Mouse (Mus musculus) fat pad, adult 2 months (tissue): ENCODE data around the gene Plppr4.

ENCODE experiments used
- DNase-seq: peaks from one replicate; pipeline ENCODE4 v3.0.0-alpha.2; 2011; ENCODE audit warnings: low read depth, low spot score; ENCODE audit errors: extremely low read depth

Plppr4 gene

DNA sequence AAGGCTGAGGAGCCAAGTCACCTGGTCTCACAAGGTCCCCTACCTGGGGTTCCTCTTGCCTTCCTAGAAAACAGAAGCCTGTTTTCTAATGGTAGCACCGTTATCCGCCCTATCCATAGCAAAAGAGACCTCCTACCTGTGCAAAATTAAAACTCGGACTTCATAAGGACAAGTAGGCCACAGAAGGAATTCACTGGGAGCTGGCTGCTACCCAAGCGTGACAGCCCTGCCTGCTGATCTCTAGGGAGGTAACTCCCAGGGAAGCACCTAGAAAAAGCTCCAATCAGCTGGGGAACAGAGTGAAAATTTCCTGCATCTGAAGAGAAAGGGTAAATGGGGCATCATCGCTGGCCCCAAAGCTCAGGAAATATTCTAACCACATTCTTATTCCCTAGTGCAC, at the start of gene Plppr4:
Gene Plppr4 (minus strand): TSS at position 349 of the 400 bp plus-strand sequence.
- DNase-seq, result no peak

DNA sequence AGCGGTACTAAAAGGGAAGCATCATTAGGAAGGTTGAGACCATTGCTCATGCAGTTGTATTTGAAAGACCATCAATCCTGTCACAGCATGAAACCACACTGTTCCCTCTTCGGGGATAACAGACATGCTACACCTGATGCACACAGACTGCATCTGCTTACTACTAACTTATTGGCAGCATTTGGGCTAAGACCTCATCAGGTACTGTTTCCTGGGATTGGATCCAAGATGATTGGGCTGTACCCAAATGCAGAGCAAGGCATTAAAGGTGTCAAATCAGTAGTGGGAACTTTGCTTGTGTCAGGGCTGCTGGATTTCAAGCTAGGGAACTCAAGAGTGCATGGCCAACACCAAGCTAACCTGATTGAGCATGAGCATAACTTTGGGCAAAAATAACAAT, 45.1 kb upstream of the Plppr4 start:
- DNase-seq, result no peak

DNA sequence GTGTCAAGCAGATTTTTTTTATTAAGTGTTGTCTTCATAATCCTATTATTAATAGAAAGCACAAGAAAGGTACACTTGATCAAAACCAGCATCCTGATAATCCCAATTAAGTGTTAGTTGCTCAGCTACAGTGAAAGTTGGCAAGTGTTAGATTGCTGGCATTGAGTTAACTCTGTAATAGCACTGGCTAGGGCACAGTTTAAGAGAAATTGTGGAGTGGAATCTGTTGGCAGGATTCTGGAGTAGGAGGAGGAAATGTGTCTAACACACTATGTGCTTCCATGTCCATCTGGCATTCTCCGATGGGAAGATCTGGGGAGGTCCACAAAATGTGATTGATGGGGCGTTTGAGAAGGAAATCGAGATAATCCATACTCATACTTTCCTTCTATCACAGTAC, 43.1 kb upstream of the Plppr4 start:
- DNase-seq, result no peak

DNA sequence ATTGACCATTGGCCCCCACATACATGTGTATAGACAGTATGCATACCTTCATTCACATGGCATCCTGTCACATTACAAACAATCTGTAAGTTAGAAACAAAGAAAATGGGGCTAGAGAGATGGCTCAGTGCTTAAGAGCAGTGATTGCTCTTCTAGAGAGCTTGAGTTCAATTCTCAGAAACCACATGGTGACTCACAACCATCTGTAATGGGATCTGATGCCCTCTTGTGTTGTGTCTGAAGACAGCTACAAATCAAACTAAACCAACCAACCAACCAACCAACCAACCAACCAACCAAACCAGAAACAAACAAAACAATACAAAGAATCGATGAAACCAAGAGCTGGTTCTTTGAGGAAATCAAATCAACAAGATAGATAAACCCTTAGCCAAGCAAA, 5.4 kb upstream of the Plppr4 start:
- DNase-seq, result no peak

DNA sequence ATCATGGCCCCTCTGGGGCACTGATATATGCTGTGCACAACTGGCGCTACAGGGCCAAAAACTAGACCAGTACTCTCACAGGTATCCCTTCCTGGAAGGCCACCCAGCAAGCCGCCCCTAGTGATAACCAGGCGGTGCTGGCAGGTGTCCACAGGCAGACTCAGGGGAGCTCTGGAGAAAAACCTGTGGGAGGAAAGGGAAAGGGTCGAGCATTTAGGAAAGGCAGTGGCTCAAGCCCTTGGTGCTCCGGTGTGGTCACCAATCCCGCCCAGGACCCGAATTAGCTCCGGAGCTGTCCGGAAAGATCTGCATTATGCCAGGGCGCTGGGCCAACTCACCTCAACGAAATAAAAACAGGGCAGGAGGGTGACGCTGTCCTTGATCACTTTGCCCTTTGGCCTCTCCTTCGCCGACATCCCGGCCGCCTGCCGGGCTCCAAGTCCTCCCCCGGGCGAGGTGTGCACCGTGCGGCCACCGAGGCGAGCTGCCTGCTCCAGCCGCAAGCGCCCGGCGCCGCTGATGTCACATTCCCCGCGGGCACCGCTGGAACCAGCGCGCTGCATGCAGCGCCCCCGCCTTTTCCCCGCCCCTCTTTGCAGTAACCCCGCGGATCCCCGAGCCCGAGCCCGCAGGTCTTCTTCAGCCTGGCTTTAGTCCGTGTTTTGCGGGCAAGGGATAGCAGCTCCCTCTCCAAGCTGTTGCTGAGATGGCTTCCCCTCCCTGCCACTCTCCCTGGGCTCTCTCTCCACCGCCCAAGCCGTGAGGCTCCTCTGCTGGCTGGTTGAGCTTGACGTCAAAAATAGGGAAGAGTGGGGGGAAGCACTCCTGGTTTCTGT, 772 bp downstream of the Plppr4 start:
- DNase-seq, result no peak

DNA sequence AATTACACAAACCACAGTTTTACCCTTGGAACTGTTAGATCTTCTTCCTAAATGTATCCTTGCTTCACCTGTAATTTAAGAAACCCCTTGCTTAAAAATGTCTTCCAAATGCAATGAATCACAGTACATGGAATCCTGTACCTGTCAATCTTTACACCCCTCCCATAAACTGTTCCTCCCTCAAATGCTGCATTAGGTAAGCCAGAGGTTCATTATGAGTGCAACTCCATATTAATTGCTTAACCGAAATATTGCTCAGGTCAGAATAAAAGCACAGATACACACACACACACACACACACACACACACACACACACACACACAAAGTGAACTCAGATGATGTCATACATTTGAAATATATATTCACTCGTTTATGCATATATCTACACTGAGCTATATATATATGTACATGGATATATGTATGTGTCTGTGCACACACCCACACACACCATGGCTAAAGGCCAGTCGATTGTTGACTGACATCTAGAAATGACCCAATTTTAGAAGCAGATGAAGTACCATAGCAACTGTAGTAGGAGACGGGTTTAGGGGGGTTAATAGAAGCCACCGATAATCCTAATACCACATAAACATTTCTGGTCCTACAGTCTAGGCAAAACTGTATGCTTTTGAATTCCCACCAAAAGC, 1.6 kb downstream of the Plppr4 start:
- no peak for DNase-seq

DNA sequence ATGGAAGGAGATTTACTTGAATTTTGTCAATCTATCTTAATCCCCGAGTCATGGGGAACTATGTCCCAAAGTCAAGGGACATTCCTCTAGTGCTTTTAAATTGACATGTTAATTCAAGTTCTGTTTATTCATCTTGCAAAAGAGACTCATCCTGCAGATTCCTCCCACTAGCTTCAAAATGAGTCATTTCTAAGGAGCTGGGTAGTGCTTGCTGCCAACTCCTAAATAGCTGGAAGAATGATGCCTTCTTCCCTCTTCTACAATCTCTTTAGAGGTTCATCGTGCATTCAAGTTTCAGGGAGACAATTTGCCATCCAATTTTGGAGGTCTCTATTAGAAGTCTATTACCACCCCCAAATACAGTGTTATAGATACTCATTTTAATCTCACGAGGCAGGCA, 3.3 kb downstream of the Plppr4 start:
- no peak for DNase-seq

DNA sequence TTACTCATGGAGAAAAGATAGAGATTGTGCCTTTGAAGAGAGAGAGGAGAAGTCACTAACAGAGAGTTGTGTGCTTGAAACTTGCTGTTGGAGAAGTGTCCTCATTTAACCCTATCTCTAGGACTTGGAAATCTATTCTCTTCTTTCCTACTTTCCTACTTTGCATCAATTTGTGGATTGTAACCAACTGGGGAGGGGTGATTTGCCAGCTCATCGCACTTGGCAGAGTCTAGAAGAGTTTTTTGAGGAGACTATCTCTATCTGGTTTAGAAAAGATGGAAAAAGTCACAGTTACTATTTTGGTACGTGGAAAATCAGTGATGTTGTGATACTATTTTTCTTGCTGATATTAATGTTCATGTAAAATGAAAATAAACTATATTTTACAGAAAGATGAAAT, 6.7 kb downstream of the Plppr4 start:
- DNase-seq, result no peak

DNA sequence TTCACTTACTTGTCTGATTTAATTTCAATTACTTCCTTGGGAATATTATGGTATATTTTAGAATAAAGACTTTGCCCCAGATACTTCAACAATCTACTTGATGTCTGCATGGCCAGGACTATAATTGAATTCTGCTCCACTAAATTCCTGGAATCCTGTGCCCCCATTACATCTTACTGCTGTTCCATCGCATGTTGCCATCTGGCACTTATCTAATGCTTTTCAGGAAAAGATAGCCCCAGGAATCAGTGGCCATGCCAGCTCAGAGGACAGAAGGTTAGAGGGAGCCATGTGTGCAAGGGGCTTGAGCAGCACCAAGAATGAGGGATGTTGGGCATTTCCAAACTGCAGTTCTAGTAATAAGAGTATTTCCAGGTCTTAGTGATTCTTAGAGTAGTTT, 14.3 kb downstream of the Plppr4 start:
- DNase-seq, result no peak

DNA sequence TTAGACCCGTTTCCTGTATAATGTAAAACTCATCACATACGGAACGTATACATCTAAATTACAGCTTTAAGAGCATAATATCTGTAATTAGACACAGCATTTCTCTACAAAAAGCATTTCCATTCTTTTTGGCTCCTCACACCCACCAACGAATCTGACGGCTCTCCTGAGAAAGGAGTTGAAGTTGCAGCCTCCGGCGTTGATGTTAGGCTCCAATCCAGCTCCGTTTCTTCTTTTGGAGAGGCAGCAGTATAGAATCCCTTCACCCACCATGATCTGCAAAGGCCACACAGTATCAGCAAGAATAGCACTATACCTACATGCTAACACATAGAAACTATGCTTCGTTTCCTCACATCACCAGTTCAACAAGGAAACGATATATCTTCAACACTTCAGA, 29.2 kb downstream of the Plppr4 start:
- DNase-seq, result no peak

DNA sequence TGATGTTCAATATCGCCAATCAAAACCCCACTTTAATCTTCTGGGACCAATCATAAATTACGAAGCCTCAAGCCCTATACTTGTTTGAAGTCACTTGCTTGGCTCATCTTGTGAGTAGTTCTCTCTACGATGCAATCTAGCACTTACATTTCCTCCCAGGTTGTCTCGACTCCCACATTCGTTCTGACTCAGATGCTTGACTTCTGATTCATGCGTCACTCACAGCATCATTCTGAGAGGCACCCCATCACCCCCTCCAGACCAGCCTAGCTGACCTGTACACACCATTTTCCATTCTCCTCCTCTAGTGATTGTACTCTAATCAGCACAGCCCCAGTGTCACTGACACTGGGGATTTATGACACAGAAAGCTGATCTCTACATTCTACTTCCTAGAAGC, 31.2 kb downstream of the Plppr4 start:
- DNase-seq, result no peak

DNA sequence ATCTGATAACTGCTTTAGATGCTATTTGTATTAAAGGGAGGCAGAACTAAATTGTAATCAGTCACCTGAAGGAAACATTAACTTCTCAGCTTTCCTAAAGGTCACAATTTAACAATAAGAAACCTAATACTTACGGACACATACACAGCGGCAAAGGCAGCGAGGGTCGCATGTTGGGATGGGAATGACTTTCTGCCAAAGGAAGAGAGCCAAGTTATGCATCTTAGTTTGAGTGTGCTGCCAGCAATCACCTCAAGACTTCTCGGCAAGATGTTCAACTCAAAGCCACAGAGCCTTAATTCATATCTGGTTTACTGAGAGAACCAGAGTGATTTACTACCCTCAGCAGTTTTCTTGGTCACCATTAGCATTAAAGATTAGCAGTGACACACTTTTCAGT, 34.1 kb downstream of the Plppr4 start:
- no peak for DNase-seq

DNA sequence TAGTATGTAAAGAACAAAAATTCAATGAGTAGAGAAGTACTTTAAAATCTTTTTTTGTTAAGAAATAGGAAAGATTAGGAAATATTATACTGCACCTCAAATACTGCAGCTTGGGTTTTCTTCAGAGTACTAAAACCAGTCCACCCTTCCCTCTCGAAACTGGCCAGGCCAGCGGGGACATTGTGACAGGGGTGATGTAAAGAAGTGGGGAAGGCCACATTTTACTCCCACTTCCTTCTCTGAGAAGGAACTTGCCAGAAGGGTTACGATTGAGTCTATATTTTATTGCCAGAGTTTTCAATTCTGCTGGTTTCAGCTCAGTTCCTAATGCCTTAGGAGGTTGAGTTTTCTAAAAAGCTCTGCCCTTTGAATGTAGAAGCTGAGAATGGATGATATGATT, 41.0 kb downstream of the Plppr4 start:
- DNase-seq, result no peak

DNA sequence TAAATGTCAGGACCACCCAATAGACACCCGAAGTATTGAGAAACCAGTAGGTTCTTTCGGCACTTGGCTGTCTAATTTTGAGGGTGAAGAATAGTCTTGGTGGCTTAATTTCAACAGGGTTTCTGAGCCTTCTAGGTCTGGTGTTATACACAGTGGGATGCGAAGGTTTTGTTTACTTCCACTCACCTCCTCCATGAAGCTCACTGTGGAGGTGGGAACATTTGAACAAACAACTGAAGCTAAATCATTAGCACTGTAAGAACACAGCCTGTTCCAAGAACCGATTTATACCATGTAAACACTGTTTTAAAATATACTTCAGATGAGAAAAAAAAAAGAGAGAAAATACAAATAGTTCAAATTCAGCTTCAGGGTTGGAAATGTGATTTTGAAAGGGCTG, 47.3 kb downstream of the Plppr4 start:
- no peak for DNase-seq

DNA sequence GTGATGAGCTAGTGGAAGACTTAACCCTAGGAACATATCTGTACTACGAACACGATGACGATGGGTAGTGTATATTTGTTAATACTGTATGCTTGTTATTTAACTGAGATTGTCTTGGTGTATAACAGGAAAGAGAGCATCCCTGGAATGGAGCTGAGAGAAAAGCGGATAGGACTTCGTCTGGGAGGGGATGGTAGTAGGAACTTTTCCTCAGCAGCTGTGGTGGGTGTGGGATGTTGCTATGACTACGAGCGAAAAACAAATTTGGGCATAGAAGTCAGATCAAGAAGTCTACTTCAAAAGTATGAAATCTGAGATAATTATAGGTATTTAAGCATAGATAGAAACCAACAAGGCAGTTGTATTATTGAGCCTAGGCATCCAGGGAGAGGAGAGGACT, 48.6 kb downstream of the Plppr4 start:
- no peak for DNase-seq

DNA sequence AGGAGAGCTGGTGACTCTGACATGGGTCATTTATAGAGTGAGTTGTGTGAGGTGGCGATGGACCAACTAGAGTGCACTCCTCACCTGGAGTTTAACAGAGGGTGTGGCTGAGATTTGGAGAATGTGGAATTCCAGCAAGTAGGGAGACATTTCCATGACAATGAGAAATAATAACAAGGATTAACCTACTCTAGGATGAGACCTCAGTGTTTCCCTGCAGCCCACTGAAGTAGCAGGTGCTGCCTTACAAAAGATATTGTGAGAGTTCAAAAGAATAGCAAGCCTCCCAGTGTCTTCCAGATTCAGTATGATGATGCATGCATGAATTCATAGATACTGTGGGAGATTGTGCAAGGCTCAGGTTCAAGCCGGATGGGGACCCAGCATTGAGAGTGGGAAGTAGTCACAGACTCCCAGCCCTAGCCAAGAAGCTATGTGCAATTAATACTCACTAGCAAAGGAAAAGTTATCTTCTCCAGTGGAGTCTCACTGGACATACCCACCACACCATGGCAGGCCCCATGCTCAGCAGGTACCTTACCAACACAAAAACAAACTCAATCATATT, 49.8 kb downstream of the Plppr4 start:
- DNase-seq, result no peak

DNA sequence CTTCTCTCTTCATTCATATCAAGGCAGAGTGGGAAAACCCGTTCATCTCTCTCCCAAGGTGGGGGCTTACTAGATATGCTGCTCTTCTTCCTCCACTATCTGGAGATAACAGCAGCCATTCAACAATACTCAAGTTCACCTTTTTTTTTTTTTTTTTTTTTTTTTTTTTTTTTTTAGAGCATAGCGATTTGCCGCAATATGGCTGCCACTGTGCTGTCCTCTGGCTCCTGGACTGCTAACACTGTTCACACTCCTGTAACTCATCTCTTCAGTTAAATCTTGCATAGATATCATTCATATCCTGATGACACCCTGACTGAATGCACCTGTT, 51.1 kb downstream of the Plppr4 start:
- DNase-seq, result no peak

DNA sequence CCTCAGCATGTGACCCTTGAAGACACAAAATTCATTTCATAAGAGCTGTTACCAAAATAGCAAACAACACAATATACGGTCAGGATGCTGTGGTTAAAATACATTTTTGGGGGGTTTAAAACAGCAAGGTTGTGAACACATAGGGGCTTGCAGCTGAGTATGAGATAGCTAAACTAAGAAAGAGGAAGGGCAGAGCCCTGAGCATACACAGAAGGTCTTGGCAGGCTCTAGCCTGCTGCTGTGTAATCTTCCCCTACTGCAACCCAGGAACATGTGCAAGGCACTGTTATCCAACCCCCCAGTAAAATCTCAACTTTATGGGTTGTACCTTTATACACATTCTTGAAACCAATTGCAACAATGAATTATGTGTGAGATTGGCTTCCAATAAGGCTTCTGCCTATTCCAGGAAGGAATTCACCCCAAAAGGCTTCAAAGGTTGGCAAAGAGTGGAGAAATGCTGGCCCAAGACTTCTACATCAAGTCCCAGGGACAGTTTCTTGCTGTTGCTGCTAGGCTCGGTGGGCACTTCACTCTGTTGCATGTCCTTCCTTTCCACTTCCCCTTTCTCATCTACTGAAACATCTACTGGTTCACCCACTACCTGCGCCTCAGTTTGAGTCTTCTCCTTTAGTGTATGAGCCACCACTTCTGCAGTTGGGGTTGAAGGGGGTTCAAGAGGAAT, 51.6 kb downstream of the Plppr4 start:
- no peak for DNase-seq

DNA sequence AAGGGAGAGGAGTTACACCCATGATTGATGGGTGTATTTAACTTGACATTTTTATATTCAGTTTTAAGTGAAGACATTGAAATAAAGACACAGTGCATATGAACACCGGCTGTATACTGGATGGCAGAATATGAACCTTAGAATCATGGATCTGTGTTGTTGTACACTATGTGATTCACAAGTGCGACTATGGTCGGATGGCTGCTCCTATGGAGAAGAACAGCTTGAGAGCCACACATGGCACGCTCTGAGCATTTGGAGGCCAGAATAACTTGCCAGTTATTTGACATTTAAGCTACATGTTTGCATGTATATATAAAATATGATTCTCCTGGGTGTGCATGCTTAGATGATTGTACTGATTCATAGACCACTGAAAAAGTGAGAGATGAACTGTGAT, 53.1 kb downstream of the Plppr4 start:
- no peak for DNase-seq

DNA sequence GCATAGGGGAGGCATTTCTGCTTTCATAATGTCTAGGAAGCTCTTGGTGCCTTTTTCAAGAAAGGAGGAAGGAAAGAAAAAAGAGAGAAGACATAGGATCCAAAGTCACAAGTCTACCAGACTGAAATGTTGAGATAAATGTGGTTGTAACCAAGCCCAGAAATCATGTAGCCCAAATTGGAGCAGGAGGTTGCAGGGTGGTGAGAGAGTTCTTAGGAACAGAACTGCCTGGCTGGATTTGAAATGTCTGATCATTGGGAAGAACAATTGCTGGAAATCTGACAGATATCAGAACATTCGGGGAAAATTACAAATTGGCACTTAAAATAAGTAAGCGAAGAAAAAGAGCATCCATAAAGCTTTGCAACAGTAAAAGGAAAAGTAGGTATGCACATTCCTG, 56.6 kb downstream of the Plppr4 start:
- DNase-seq, result no peak

DNA sequence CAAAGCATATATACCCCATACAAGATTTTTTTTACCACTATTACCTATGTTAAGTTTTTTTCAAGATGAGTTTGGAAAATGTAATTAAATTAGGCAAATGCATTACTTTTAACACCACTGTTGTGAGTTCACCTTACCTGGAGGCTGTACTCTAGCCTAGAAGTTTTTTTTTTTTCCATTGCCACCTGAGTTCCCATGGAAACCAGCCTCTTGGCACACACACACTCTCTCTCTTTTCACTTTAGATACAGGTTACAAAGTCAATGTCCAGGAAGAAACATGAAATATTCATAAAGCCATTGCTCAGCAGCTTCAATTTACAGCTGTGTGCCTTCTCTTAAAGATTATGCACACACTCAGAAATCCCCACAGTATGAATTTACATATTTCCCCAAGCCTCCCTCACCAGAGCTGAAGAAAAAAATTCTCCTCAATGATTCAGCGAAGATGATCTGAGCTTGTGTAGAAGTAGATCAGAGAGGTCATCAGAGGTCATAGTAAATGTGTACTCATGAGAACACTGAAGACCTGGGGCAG, 59.9 kb downstream of the Plppr4 start:
- DNase-seq, result no peak

DNA sequence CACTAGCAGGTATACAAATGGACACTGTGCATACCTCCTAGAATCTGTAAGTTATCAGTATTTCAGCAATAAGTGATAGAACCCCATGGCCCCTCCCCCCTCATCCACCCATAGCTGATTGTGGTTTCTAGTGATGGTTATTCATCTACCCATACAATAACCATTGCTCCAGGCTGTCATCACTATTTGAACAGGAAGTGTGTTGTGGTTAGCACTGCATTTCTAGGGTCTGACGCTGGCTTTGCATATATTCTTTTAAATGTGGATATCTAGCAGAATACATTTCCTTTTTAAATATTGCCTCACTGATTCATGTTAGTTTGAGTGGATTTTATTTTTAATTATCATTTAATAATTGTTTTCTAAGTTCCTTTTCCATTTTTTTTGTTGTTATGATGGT, 62.9 kb downstream of the Plppr4 start:
- no peak for DNase-seq
